Mouse (Mus musculus) forebrain, embryonic 13.5 days (tissue): ENCODE data around the gene Asah2. TPM values are rescaled to one million over a fixed set of nuclear protein-coding genes. Genes with fewer than 3 reads are reported as not detected.
"Not testable (repeated sequence)": the region's sequence is repeated elsewhere in the genome, so short reads cannot be mapped to it uniquely, and the experiment has no call there.

Experiments used
- ATAC-seq: fragments of 200-750 bp; cut with Nextera tagmentation; 2 replicates; pipeline ENCODE4 v1.8.0; 2017
- H3K27ac ChIP-seq: fragments of 300-500 bp; sonication (generic); 2 replicates; pipeline ENCODE4 v1.5.1; 2015; ENCODE audit warnings: inconsistent platforms, mild to moderate bottlenecking, moderate library complexity
- H3K27me3 ChIP-seq: fragments of 300-500 bp; sonication (generic); 2 replicates; pipeline ENCODE4 v1.6.1; 2015; ENCODE audit warnings: mild to moderate bottlenecking, inconsistent platforms
- H3K36me3 ChIP-seq: fragments of 300-500 bp; sonication (generic); 2 replicates; pipeline ENCODE4 v1.6.1; 2015; ENCODE audit warnings: mild to moderate bottlenecking, inconsistent platforms; ENCODE audit not compliant: poor library complexity, severe bottlenecking
- H3K4me1 ChIP-seq: fragments of 300-500 bp; sonication (generic); 2 replicates; pipeline ENCODE4 v1.6.1; 2015; ENCODE audit warnings: inconsistent platforms
- H3K4me2 ChIP-seq: fragments of 300-500 bp; sonication (generic); 2 replicates; pipeline ENCODE4 v1.6.1; 2015; ENCODE audit warnings: inconsistent platforms, mild to moderate bottlenecking, moderate library complexity
- H3K4me3 ChIP-seq: fragments of 300-500 bp; sonication (generic); 2 replicates; pipeline ENCODE4 v1.5.1; 2015; ENCODE audit warnings: mild to moderate bottlenecking, inconsistent platforms
- H3K9ac ChIP-seq: fragments of 300-500 bp; sonication (generic); 2 replicates; pipeline ENCODE4 v1.6.1; 2015; ENCODE audit warnings: mild to moderate bottlenecking, inconsistent platforms
- H3K9me3 ChIP-seq: fragments of 300-500 bp; sonication (generic); replicated peaks from 2 replicates; pipeline ENCODE4 v1.6.1; 2016; ENCODE audit warnings: inconsistent platforms
- whole genome bisulfite sequencing: fragments of 180-500 bp; shearing (Covaris S2); methylation state at CpG from one replicate; pipeline ENCODE4 v1.1.7; 2015; 5-methylcytosine and 5-hydroxymethylcytosine counted together
- polyA plus RNA-seq: library from polyadenylated mRNA; unstranded; fragments of >200 nt; fragmentation: Nextera tagmentation; extraction: Ambion mirVana; gene quantifications from 2 replicates; pipeline ENCODE4 v1.2.1, GENCODE M21; 2015

Asah2 gene
- 0.18 and 0.34 TPM in 2 replicates for polyA plus RNA-seq

DNA sequence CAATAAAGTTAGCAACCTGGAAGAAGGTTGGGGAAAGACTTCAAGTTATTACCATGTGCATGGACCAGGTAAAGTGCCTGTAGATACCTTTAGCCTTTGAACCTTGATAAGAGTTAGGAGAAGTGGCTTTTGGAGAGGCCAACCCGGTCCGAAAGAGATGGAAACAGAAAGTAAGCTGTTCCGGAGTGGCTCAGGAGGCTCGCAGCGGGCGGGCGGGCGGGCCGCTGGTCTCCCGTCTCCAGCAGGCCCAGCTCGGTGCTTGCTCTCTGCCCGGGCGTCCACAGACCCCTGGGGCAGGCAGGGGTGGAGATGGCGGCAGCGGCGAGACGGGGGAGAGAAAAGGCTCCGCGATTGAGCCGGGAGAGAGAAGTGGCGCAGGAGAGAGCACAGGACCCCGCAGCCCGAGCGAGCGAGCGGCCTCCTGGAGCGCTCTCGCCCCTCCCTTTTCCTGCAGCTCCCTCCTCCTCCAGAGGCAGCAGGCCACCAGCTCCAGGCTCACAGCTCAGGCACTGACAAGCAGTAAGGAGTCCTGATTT is at the start of gene Asah2:
TSS of gene Asah2 (minus strand) at position 441 of the 536 bp plus-strand sequence.
- Histone ChIP-seq H3K36me3 (no peaks in the 10 kb centered on the region), H3K9me3 (no peaks in the 10 kb centered on the region), H3K4me1 (peaks cover 3% of the 10 kb centered on the region), H3K27ac (no peak within 1 kb of the TSS; the same call in 1 of the 2 replicates), H3K9ac (peak within 1 kb of the TSS; percentile 81), H3K27me3 (no peaks in the 10 kb centered on the region), H3K4me2 (peak within 1 kb of the TSS; percentile 68), H3K4me3 (peak within 1 kb of the TSS; percentile 59)
- under 1% methylated on average over 28 of the region's 28 CpGs for WGBS
- ATAC-seq, result peak; percentile 98

DNA sequence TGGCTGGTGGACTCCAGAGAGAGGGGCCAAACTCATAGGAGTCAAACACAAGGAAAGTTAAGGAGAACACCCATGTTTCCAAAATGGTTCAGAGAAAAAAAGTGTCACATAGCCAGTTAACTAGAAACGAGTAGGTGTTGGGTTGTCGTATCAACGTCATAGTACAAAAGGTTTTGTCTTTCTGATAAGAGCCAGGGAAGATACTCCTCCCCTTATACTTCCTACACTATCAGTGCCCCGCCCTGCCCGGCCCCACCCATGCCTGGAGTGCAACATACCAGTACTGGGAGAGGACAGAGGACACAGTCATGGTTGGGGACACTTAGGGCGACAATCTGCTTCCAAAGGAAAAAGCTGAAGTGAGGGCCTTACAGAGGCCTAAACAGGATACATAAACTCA is 49.0 kb upstream of the Asah2 start:
- no peak for ATAC-seq
- Histone ChIP-seq H3K9me3 (no peaks in the 10 kb centered on the region), H3K4me1 (no peaks in the 10 kb centered on the region), H3K4me3 (no peak overlapping the region), H3K9ac (no peak overlapping the region), H3K36me3 (no peaks in the 10 kb centered on the region), H3K27me3 (no peaks in the 10 kb centered on the region), H3K27ac (no peak overlapping the region), H3K4me2 (no peak overlapping the region)
- WGBS, result 92% methylated on average over 6 of the region's 6 CpGs

DNA sequence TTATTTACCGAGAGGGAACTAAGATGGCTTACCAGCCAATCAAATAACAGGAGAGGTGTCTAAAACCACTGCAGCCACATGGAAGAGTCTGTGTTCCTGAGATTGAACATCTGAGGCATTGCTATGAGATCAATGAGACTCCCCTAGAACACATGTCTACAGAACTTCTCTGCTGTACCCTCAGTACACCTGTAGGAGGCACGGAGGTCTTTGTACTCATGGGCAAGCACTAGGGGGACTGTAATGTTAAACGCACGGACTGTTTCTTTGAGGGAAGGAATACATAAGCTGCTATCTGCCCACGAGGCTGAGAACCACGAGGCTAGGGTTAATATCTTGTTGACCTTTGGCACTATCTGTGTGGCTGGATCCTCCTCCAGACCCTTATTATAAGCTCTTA is 44.5 kb upstream of the Asah2 start:
- Histone ChIP-seq H3K4me1 (no peaks in the 10 kb centered on the region), H3K27ac (no peak overlapping the region), H3K4me3 (no peak overlapping the region), H3K4me2 (no peak overlapping the region), H3K9ac (no peak overlapping the region), H3K27me3 (no peaks in the 10 kb centered on the region), H3K9me3 (no peaks in the 10 kb centered on the region), H3K36me3 (no peaks in the 10 kb centered on the region)
- no peak for ATAC-seq
- 77% methylated on average over 6 of the region's 6 CpGs for WGBS

DNA sequence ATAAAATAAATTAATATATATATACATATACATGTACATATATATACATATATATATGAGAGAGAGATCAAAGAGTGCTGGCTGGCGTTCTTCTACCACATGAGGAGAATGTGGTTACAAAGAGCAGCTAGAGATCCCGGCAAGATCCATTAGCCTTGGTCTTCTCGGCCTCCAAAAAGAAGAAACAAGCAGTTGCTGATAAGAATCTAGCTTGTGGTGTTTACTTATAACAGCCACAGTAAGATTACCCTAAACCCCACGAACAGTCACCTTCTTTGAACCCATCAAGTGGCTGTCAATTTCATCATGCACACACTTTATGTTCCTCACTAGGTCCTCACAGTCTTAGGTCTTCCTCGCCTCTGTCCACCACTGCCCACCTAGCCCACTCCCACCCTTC is 40.7 kb upstream of the Asah2 start:
- no peak overlapping the region for H3K9ac ChIP-seq
- WGBS, result 88% methylated on average over 5 of the region's 5 CpGs
- no peak overlapping the region for H3K27ac ChIP-seq
- H3K9me3 ChIP-seq, result no peaks in the 10 kb centered on the region
- no peak overlapping the region for H3K4me2 ChIP-seq
- no peaks in the 10 kb centered on the region for H3K36me3 ChIP-seq
- ATAC-seq, result no peak
- no peaks in the 10 kb centered on the region for H3K27me3 ChIP-seq
- no peak overlapping the region for H3K4me3 ChIP-seq
- H3K4me1 ChIP-seq, result no peaks in the 10 kb centered on the region

DNA sequence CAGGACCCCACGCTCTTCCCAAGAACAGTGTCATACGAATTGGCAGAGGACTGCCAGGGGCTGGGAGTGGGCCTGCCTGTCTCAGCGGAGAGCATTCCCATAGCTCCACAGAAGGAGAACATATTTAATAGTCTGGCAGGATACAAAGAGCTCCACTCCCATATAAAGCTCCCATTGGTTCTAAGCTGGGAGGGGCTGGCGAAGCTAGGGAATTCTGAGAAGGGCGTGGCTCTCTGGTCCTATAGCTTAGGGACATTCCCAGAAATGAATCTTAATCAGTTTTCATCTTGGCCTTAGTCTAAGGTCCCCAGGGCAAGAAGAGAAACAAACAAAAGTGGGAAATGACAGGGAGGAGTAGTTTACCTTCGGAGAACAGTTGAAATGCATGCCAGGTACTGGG is 34.4 kb upstream of the Asah2 start:
- Histone ChIP-seq H3K9ac (no peak overlapping the region), H3K27me3 (no peaks in the 10 kb centered on the region), H3K4me2 (no peak overlapping the region), H3K27ac (no peak overlapping the region), H3K9me3 (no peaks in the 10 kb centered on the region), H3K36me3 (no peaks in the 10 kb centered on the region), H3K4me3 (no peak overlapping the region), H3K4me1 (no peaks in the 10 kb centered on the region)
- WGBS, result 88% methylated on average over 6 of the region's 6 CpGs
- ATAC-seq, result no peak

DNA sequence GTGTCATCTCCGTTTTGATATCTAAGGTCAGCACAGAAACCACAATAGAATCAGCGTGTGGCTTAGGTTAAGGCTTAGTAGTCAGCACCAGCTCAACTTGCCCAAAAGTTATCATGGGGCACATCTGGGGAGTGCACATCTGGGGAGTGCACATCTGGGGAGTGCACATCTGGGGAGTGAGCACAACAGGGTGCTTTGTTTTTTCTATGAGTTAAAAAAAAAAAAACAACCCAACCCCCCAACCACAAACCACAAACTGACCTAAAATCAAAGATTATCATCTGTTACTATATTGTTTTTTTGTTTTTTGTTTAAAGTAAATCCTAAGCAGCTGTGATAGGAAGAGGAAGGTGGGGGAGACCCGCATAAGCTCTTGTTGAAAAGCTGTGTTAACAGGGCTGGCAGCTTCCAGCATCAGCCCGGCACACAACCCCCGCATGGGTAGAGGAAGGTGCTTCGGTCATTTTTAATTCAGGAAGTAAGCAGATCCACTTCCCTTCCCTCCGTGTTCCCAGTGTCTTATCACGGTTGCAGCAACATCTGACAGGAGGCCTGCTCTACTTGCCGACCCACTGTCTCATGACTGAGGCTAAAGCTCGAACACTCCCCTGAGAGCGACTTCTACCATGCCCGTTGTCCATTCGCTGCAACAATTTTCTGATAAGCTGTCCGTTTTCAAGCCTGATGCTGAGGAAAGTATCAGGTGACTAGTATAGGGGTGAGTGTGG is 30.5 kb upstream of the Asah2 start:
- Histone ChIP-seq H3K4me2 (no peak overlapping the region), H3K36me3 (no peaks in the 10 kb centered on the region), H3K9ac (no peak overlapping the region), H3K4me1 (0 out of 2 replicates have a peak, but pooled peaks cover 5% of the 10 kb centered on the region), H3K27me3 (no peaks in the 10 kb centered on the region), H3K4me3 (no peak overlapping the region), H3K27ac (no peak overlapping the region), H3K9me3 (no peaks in the 10 kb centered on the region)
- no peak for ATAC-seq
- WGBS, result 82% methylated on average over 14 of the region's 14 CpGs

DNA sequence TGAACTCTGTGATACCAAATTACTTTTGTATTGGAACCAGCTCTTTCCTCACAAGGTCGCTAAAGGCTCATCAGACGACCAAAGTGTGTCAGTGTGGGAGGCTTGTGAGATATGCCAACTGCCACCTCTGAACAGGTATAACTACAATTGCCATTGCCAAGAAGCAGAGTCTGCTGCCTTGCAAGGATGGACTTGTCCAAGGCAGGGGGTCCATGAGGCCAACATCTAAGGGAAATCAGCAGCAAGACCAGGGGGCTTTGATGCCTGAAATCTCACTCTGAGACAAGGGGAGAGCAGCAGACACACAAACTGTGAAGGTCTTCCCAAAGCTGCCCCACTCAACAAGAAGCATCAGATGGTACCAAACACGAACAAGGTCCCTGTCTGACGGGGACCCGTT is 29.9 kb upstream of the Asah2 start:
- Histone ChIP-seq H3K9me3 (no peaks in the 10 kb centered on the region), H3K4me1 (0 out of 2 replicates have a peak, but pooled peaks cover 5% of the 10 kb centered on the region), H3K4me3 (no peak overlapping the region), H3K27me3 (no peaks in the 10 kb centered on the region), H3K4me2 (no peak overlapping the region), H3K36me3 (no peaks in the 10 kb centered on the region), H3K9ac (no peak overlapping the region), H3K27ac (no peak overlapping the region)
- ATAC-seq, result no peak
- 84% methylated on average over 5 of the region's 5 CpGs for WGBS

DNA sequence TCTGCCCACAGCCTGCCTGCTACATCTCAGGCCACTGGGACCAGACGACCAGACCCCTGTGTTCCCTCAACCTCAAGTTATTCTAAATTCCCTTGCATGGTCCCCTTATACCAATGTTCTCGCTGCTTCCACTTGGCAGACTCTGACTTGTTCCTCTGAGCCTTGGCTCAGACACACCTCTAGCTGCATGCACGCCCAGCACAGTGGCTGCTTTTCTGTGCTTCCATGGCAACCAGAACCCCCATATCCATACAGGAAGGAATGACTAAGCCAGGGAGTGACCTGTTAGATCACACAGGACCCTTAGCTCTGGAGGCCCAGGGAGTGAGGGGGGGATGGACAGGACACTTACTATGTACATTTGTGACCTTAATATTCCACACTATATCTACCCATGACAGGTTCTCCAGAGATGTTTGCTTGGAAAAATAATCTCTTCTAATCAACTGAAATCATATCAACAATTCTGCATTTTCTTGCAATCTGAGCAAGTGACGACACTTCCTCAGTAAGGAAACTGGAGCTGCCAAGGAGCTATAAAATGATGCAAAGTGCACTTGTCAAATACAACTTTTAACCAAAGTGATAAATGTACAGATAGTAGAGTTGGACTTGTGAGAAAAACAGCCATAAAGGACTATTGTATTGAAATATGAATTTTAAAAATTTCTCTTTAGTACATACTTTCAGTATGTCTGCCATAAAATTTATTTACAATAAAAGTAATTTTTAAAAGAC is 29.0 kb upstream of the Asah2 start:
- WGBS, result 51% methylated on average over 4 of the region's 4 CpGs
- 0 out of 2 replicates have a peak, but pooled peaks cover 5% of the 10 kb centered on the region for H3K4me1 ChIP-seq
- H3K9ac ChIP-seq, result no peak overlapping the region
- peak; percentile 53; the same call in 1 of the 2 replicates for ATAC-seq
- no peak overlapping the region for H3K27ac ChIP-seq
- no peaks in the 10 kb centered on the region for H3K36me3 ChIP-seq
- no peaks in the 10 kb centered on the region for H3K9me3 ChIP-seq
- no peak overlapping the region for H3K4me3 ChIP-seq
- no peaks in the 10 kb centered on the region for H3K27me3 ChIP-seq
- H3K4me2 ChIP-seq, result no peak overlapping the region

DNA sequence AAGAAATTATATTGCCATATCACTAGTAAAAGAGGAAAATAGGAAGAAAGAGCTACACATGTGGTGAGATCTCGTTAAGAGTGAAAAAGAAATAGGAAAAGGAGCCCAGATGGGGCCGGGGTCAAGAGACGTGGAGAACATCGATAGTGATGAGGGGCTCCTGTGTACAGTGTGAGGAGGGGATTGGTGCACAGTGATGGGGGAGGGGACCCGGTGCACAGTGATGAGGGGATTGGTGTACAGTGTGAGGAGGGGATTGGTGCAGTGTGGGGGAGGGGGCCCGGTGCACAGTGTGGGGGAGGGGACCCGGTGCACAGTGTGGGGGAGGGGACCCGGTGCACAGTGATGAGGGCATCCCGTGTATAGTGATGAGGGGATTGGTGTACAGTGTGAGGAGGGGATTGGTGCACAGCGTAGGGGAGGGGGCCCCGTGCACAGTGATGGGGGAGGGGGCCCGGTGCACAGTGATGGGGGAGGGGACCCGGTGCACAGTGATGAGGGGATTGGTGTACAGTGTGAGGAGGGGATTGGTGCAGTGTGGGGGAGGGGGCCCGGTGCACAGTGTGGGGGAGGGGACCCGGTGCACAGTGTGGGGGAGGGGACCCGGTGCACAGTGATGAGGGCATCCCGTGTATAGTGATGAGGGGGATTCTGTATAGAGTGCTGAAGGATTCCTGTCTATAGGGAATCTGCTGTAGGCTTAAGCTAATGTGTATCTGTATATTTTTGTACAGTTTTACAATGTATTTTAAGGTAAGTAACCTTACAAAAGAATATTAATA is 23.9 kb upstream of the Asah2 start:
- H3K9me3 ChIP-seq, H3K27me3 ChIP-seq, H3K4me3 ChIP-seq, H3K4me2 ChIP-seq, H3K9ac ChIP-seq, H3K36me3 ChIP-seq, H3K27ac ChIP-seq, H3K4me1 ChIP-seq: not testable (repeated sequence)
- peak; percentile 55 for ATAC-seq
- WGBS, result 91% methylated on average over 15 of the region's 17 CpGs

DNA sequence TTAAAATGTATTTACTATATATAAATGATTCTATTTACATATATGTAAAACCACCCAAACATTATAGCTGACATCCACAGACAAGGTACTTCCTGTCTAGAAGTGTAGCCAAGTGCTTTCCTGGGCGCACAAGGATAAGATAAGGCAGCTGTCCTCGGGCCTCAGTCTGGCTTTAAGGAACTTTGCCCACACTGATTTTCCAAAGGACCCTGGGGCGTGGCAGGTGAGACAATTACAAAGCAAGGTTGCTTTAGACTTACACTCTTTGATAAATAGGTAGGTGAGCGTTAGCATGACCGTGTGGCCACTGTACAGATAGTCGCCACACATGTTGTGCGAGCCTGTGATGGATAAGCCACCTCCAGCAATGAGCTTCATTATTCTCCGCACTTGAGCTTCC is 21.3 kb upstream of the Asah2 start:
- H3K4me2 ChIP-seq, result no peak overlapping the region
- H3K36me3 ChIP-seq, result no peaks in the 10 kb centered on the region
- H3K27me3 ChIP-seq, result no peaks in the 10 kb centered on the region
- H3K27ac ChIP-seq, result no peak overlapping the region
- no peaks in the 10 kb centered on the region for H3K9me3 ChIP-seq
- no peaks in the 10 kb centered on the region for H3K4me1 ChIP-seq
- WGBS, result 90% methylated on average over 8 of the region's 8 CpGs
- no peak overlapping the region for H3K9ac ChIP-seq
- H3K4me3 ChIP-seq, result no peak overlapping the region
- ATAC-seq, result no peak

DNA sequence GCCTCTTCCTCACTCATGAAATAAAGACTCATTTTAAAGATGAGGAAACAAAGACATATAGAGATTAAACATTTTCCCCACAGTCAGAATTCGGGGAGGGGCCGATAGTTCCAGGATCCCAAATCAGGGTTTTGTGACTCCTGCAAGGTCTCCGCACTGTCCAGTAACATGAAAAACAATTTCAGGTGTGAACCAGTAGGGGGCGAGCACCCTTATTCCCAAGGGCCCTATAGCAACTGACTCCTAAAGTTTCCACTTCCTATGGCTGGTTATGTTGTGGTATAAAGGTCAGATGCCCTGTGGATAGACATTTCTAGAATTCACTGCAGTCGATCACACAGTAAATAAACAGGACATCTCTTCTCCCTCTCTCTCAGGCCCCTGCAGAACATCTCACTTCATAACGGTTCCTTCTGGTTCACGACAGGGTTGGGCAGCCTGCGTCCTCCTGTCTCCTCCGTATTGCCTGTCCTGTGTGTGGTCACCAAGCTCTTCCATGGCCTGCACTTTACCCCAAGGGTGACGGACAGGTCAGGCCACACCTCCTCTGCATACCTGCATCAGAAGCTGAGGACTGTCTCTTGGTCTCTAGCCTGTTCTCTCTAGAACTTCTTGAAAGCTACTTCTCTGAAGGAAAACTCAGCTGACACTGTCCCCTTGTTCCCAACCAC is 19.3 kb upstream of the Asah2 start:
- Histone ChIP-seq H3K4me1 (no peaks in the 10 kb centered on the region), H3K36me3 (no peaks in the 10 kb centered on the region), H3K4me2 (no peak overlapping the region), H3K9ac (no peak overlapping the region), H3K9me3 (no peaks in the 10 kb centered on the region), H3K27me3 (no peaks in the 10 kb centered on the region), H3K4me3 (no peak overlapping the region), H3K27ac (no peak overlapping the region)
- 81% methylated on average over 10 of the region's 10 CpGs for WGBS
- ATAC-seq, result peak; percentile 55; the same call in 1 of the 2 replicates
